Comparison of ENCODE assay signal across 8 mouse cellular contexts in genomic region chr13:100015937-100016336, GRCm38 (mm10). TPM values are rescaled to one million over a fixed set of nuclear protein-coding genes. Genes with fewer than 3 reads are reported as not detected.
A peak's percentile ranks its signal among the peaks of the same experiment; 100 is the strongest.
DNase-seq lines count a peak whose midpoint lies in the region; ATAC-seq and TF ChIP-seq lines count a peak whose summit lies in the region.

No protein-coding gene starts in this region.

- H3K4me1 ChIP-seq in forebrain, embryonic 10.5 days, result peaks cover 26% of the 10 kb centered on the region
- peaks cover 11% of the 10 kb centered on the region for H3K4me1 ChIP-seq in liver, embryonic 11.5 days (replicated peaks; ENCODE audit: control insufficient read depth, insufficient read depth, low read length)
- 0 out of 2 replicates have a peak, but pooled peaks cover 4% of the 10 kb centered on the region for H3K4me1 ChIP-seq in stomach, postnatal 0 days (replicated peaks; ENCODE audit: control insufficient read depth, insufficient read depth)

- peak overlapping the region; percentile 81 for H3K4me3 ChIP-seq in forebrain, embryonic 10.5 days
- H3K4me3 ChIP-seq in liver, embryonic 11.5 days (ENCODE audit: low read depth, low read length), result peak overlapping the region; percentile 81
- H3K4me3 ChIP-seq in stomach, postnatal 0 days (ENCODE audit: low read depth, low read length), result peak overlapping the region; percentile 71

- peaks cover 11% of the 10 kb centered on the region for H3K36me3 ChIP-seq in forebrain, embryonic 10.5 days (replicated peaks)
- H3K36me3 ChIP-seq in liver, embryonic 11.5 days (ENCODE audit: control insufficient read depth, insufficient read depth, low read length), result peaks cover 6% of the 10 kb centered on the region
- no peaks in the 10 kb centered on the region for H3K36me3 ChIP-seq in stomach, postnatal 0 days (ENCODE audit: control insufficient read depth, insufficient read depth, low read length)

- peak overlapping the region; percentile 79 for H3K9ac ChIP-seq in liver, embryonic 11.5 days (ENCODE audit: low read depth, low read length)
- peak overlapping the region; percentile 47 for H3K9ac ChIP-seq in stomach, postnatal 0 days (ENCODE audit: low read length)

- peak overlapping the region; percentile 94 for H3K4me2 ChIP-seq in liver, embryonic 11.5 days
- peak overlapping the region; percentile 93 for H3K4me2 ChIP-seq in stomach, postnatal 0 days (replicated peaks; ENCODE audit: low read depth)

- H3K27ac ChIP-seq in forebrain, embryonic 10.5 days, result peak overlapping the region; percentile 85
- peak overlapping the region; percentile 54; the same call in 1 of the 2 replicates for H3K27ac ChIP-seq in liver, embryonic 11.5 days (ENCODE audit: low read depth, low read length)
- peak overlapping the region; percentile 5; the same call in 1 of the 2 replicates for H3K27ac ChIP-seq in stomach, postnatal 0 days (replicated peaks)

- no peaks in the 10 kb centered on the region for H3K27me3 ChIP-seq in forebrain, embryonic 10.5 days (ENCODE audit: poor library complexity, severe bottlenecking)
- no peaks in the 10 kb centered on the region for H3K27me3 ChIP-seq in liver, embryonic 11.5 days (replicated peaks; ENCODE audit: control insufficient read depth, insufficient read depth, low read length)
- no peaks in the 10 kb centered on the region for H3K27me3 ChIP-seq in stomach, postnatal 0 days (ENCODE audit: control insufficient read depth, insufficient read depth, low read length)

- H3K9me3 ChIP-seq in forebrain, embryonic 10.5 days, result no peaks in the 10 kb centered on the region
- no peaks in the 10 kb centered on the region for H3K9me3 ChIP-seq in liver, embryonic 11.5 days (ENCODE audit: control insufficient read depth, low read length)
- no peaks in the 10 kb centered on the region for H3K9me3 ChIP-seq in stomach, postnatal 0 days (ENCODE audit: control insufficient read depth, low read length)

- DNase-seq in embryo, embryonic 11 days, result peak; percentile 18
- no peak for DNase-seq in embryo, embryonic 10.5 days (ENCODE audit: low spot score)
- no peak for DNase-seq in forebrain, embryonic 10.5 days (ENCODE audit: extremely low spot score, low spot score)
- DNase-seq in liver, embryonic 11.5 days (ENCODE audit: low spot score), result no peak
- no peak for DNase-seq in stomach, postnatal 0 days (ENCODE audit: low spot score)
- DNase-seq in urinary bladder, postnatal 36 days (ENCODE audit: low spot score in 2 of 2), result no peak
- DNase-seq in layer of hippocampus, postnatal 36 days, result no peak

- no peak for TF ChIP-seq CTCF in stomach, postnatal 0 days (IDR thresholded peaks at IDR 0.05; ENCODE audit: low read depth)

- no peak for TF ChIP-seq EP300 in stomach, postnatal 0 days (optimal IDR thresholded peaks at IDR 0.05)

- ATAC-seq in CD4-positive, CD25-positive, alpha-beta regulatory T cell, adult 4 months, result peak; percentile 6
- ATAC-seq in liver, embryonic 11.5 days (replicated peaks; ENCODE audit: low FRiP score), result no peak
- no peak; the same call in 1 of the 2 replicates for ATAC-seq in stomach, postnatal 0 days (ENCODE audit: low FRiP score, low TSS enrichment)

- 17% methylated on average over 8 of the region's 8 CpGs for WGBS in forebrain, embryonic 10.5 days
- 13% methylated on average over 8 of the region's 8 CpGs for WGBS in liver, embryonic 11.5 days
- WGBS in stomach, postnatal 0 days, result 9% methylated on average over 8 of the region's 8 CpGs

RNA-seq across cellular contexts. Expression of gene Mccc2, which starts 0.5 kb away (rescaled TPM):
- 10 to 100 TPM; 11.5 to 18.2 TPM for polyA plus RNA-seq in CD4-positive, CD25-positive, alpha-beta regulatory T cell, adult 4 months (2017; shearing (Covaris generic))
- 41.7 and 42.0 TPM in 2 replicates for polyA plus RNA-seq in forebrain, embryonic 10.5 days (2016; fragmentation: Nextera tagmentation; extraction: Ambion mirVana)
- polyA plus RNA-seq in liver, embryonic 11.5 days (2014; fragmentation: Nextera tagmentation; extraction: Ambion mirVana), result 31.0 and 33.4 TPM in 2 replicates
- 27.5 and 32.1 TPM in 2 replicates for polyA plus RNA-seq in stomach, postnatal 0 days (2015; fragmentation: Nextera tagmentation; extraction: Ambion mirVana)
- 10 to 100 TPM; 26.9 to 30.4 TPM for total RNA-seq in layer of hippocampus, postnatal 36 days (2021)

Comparison
In these comparisons a context has a peak if more than half of its experiments do, and no peak if none do; other contexts are left out.
1. H3K27ac ChIP-seq: peak in every context shown above with its lines; median percentile 85 in forebrain, embryonic 10.5 days; 54 in liver, embryonic 11.5 days; 5 in stomach, postnatal 0 days.